8 mouse cellular contexts compared by ENCODE assay signal in the genomic region with DNA sequence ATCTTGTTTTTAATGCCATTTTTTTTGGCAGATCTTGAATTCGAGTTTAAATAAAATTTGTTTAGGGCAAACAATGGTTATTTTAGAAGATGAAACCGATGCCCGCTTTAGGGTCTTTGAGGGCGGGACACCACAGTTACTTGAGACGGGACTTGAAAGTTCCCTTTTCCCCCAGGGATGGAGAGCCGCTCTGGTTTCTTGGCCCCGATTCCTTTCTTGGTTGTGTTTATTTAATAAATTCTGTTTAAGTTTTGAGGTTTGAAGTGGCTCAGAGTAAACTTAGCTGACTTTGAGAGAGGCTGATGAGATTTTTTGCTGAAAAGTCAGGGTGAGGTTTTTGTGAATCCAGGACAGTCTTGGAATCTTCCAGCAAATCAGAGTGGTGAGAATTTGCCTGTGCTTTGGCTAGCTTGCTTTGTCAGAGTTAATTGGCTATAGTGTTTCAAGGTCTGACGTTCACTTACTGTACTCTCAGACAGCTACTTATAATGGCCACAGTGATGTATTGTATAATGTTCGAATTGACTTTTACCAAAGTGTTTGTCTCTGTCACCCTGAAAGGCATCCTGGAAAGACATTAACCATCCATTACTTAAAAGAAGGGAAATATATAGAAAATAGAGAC. TPM values are rescaled to one million over a fixed set of nuclear protein-coding genes. Genes with fewer than 3 reads are reported as not detected.
DNase-seq lines count a peak whose midpoint lies in the region; ATAC-seq and TF ChIP-seq lines count a peak whose summit lies in the region.

No protein-coding gene starts in this region.

- WGBS in heart, embryonic 13.5 days = 11% methylated on average over 9 of the region's 9 CpGs
- 9% methylated on average over 9 of the region's 9 CpGs for WGBS in hindbrain, embryonic 10.5 days
- 10% methylated on average over 9 of the region's 9 CpGs for WGBS in midbrain, embryonic 10.5 days

- no peaks in the 10 kb centered on the region for H3K9me3 ChIP-seq in heart, embryonic 13.5 days
- H3K9me3 ChIP-seq in E14TG2a.4 (ENCODE audit: low read length) = no peaks in the 10 kb centered on the region
- H3K9me3 ChIP-seq in hindbrain, embryonic 10.5 days = 0 out of 2 replicates have a peak, but pooled peaks cover 4% of the 10 kb centered on the region
- H3K9me3 ChIP-seq in midbrain, embryonic 10.5 days (replicated peaks) = no peaks in the 10 kb centered on the region

- peaks cover 37% of the 10 kb centered on the region for H3K4me1 ChIP-seq in heart, embryonic 13.5 days
- H3K4me1 ChIP-seq in E14TG2a.4 (replicated peaks; ENCODE audit: low read depth, low read length) = peaks cover 59% of the 10 kb centered on the region
- peaks cover 45% of the 10 kb centered on the region for H3K4me1 ChIP-seq in hindbrain, embryonic 10.5 days (replicated peaks)
- peaks cover 34% of the 10 kb centered on the region for H3K4me1 ChIP-seq in midbrain, embryonic 10.5 days

- ATAC-seq in heart, embryonic 13.5 days (ENCODE audit: extremely low read depth, insufficient number of reproducible peaks, low FRiP score, low TSS enrichment) = no peak

- H3K4me2 ChIP-seq in heart, embryonic 13.5 days = peak overlapping the region; percentile 80

- no peak for DNase-seq in heart, postnatal 14 days
- DNase-seq in hindbrain, embryonic 10.5 days (ENCODE audit: low spot score) = peak; percentile 18
- DNase-seq in midbrain, embryonic 10.5 days (ENCODE audit: low spot score) = no peak
- no peak for DNase-seq in adrenal gland, postnatal 14 days
- DNase-seq in layer of hippocampus, postnatal 10 days (ENCODE audit: low spot score in 2 of 2) = no peak
- no peak for DNase-seq in adrenal gland, adult 2 months

- peaks cover 9% of the 10 kb centered on the region; the same call in 1 of the 2 replicates for H3K27me3 ChIP-seq in heart, embryonic 13.5 days (replicated peaks)
- H3K27me3 ChIP-seq in E14TG2a.4 (ENCODE audit: insufficient read depth, low read length) = peaks cover 7% of the 10 kb centered on the region
- peaks cover 16% of the 10 kb centered on the region for H3K27me3 ChIP-seq in hindbrain, embryonic 10.5 days (ENCODE audit: insufficient read depth, poor library complexity, severe bottlenecking)
- peaks cover 27% of the 10 kb centered on the region for H3K27me3 ChIP-seq in midbrain, embryonic 10.5 days (ENCODE audit: low read depth, poor library complexity, severe bottlenecking)

- intact Hi-C loops in heart, postnatal 14 days (cut with DNase I) = loop anchor here (1.0 to 5.0 kb wide), 4 partner anchors 43 to 182 kb away; no protein-coding TSS in a partner anchor

- no peaks in the 10 kb centered on the region for H3K36me3 ChIP-seq in heart, embryonic 13.5 days
- H3K36me3 ChIP-seq in E14TG2a.4 (ENCODE audit: insufficient read depth, low read length) = 0 out of 2 replicates have a peak, but pooled peaks cover 3% of the 10 kb centered on the region
- H3K36me3 ChIP-seq in hindbrain, embryonic 10.5 days = peaks cover 8% of the 10 kb centered on the region; the same call in 1 of the 2 replicates
- peaks cover 8% of the 10 kb centered on the region; the same call in 1 of the 2 replicates for H3K36me3 ChIP-seq in midbrain, embryonic 10.5 days

- H3K9ac ChIP-seq in heart, embryonic 13.5 days = peak overlapping the region; percentile 90

- no peak overlapping the region for H3K27ac ChIP-seq in heart, embryonic 13.5 days (replicated peaks)
- peak overlapping the region; percentile 95 for H3K27ac ChIP-seq in hindbrain, embryonic 10.5 days
- H3K27ac ChIP-seq in midbrain, embryonic 10.5 days (replicated peaks) = peak overlapping the region; percentile 93; the same call in 1 of the 2 replicates

- H3K4me3 ChIP-seq in heart, embryonic 13.5 days = peak overlapping the region; percentile 74
- H3K4me3 ChIP-seq in E14TG2a.4 (replicated peaks; ENCODE audit: low read length) = peak overlapping the region; percentile 98
- peak overlapping the region; percentile 94 for H3K4me3 ChIP-seq in hindbrain, embryonic 10.5 days
- H3K4me3 ChIP-seq in midbrain, embryonic 10.5 days = peak overlapping the region; percentile 90

- TF ChIP-seq CTCF in E14TG2a.4 (conservative IDR thresholded peaks at IDR 0.05; ENCODE audit: low read length) = no peak

RNA-seq across cellular contexts. Expression of gene Myo10, which starts 1.3 kb away (rescaled TPM):
- 11.0 and 12.1 TPM in 2 replicates for polyA plus RNA-seq in heart, embryonic 13.5 days (2015; fragmentation: Nextera tagmentation; extraction: Ambion mirVana)
- 10 to 100 TPM; 64.7 to 66.9 TPM for total RNA-seq in heart, postnatal 14 days (2021)
- 41.8 and 45.4 TPM in 2 replicates for polyA plus RNA-seq in hindbrain, embryonic 10.5 days (2016; fragmentation: Nextera tagmentation; extraction: Ambion mirVana)
- 74.7 and 86.0 TPM in 2 replicates for polyA plus RNA-seq in midbrain, embryonic 10.5 days (2016; fragmentation: Nextera tagmentation; extraction: Ambion mirVana)
- 99.6 and 103 TPM in 2 replicates for total RNA-seq in adrenal gland, postnatal 14 days (2021)
- 10 to 100 TPM; 71.4 to 77.1 TPM for total RNA-seq in layer of hippocampus, postnatal 10 days (2021)
- total RNA-seq in adrenal gland, adult 2 months (2021) = 100 to 1,000 TPM in 1 of 2 experiments, 10 to 100 TPM in 1; 63.9 to 103 TPM
- polyA plus RNA-seq in adrenal gland, adult 2 months (2012; rRNA removed) = 35.8 and 42.1 TPM in 2 replicates
